Mouse (Mus musculus): ENCODE data around the gene Ugt1a6b.
"Not testable (repeated sequence)": the region's sequence is repeated elsewhere in the genome, so short reads cannot be mapped to it uniquely, and the experiment has no call there.

The Ugt1a6b gene

GRCm38 (mm10) chr1:88224029-88224776 lies 121.2 kb downstream of the Ugt1a6b start:
- DNase-seq (ENCODE audit: low read depth, low spot score) = no peak

- not testable (repeated sequence) for DNase-seq (ENCODE audit: low read depth, low spot score)
Measured at GRCm38 (mm10) chr1:88225301-88225700, 122.2 kb downstream of the Ugt1a6b start.

DNA sequence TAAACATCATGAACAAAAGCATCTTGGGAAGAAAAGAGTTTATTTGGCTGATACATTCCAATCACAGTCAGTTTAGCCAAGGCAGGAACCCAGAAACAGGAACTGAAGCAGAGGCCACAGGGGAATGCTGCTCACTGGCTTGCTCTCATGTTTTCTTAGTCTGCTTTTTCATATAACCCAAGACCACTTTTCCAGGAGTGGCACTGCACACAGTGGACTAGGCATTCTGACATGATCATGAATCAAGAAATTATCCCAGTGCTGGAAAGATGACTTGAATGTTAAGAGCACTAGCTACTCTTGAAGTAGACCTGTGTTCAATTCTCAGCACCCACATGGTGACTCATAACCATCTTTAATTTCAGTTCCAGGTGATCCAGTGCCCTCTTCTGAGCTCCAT lies 122.7 kb downstream of the Ugt1a6b start:
- no peak for DNase-seq (ENCODE audit: low read depth, low spot score)

DNA sequence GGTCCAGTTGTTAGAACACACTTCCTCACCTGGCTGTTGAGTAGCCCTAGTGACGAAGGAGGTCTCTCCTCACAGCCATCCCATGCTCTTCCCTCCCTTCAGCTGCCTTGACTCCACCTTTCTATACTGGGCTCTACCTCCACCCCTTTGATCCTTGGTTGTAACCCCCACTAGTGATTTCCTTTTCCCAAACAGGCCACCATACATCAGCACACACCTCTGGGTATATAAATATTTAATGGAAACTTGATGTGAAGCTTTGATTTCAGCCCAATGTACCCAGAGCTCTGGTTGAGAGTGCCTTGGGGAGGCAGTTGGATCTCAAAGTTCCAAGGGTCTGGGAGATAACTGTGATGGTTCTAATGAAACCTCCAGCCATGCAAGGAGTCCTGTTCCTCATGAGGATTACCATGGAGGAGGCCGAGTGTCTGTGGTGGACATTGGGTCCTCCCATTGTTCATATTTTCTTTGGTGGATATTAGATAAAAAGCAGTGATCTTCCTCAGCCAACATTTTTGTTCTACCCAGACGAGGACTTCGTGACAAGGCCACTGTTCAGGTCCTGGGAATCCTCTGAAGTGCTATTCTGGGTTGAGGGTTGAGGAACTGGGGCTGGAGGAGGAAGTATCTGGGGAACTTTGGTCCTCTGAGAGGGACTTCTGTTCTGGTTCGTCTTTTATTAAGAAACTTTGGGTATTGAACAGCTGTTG lies 123.8 kb downstream of the Ugt1a6b start, which contains the start of gene Mroh2a:
Mroh2a (plus strand) TSS at position 317 of the 710 bp plus-strand sequence.
- no peak for DNase-seq (ENCODE audit: low read depth, low spot score)

DNA sequence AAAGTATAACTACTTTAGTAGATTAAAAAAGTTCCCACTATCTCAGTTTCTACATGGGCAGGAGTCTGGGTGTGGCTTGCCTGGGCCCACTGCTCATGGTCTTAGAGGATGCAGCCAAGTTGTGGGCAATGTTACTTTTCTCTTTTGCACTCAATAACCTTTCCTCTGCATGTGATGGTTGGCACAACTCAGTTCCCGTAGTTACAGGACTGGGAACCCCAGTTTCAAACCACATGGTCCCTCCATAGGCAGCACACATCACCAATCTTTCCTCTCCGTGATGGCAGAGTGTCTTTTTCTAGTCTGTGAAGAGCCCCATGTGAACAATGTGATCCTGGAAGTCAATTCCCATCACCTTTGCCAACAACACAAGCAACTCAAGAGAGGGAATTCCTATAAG lies 124.4 kb downstream of the Ugt1a6b start:
- no peak for DNase-seq (ENCODE audit: low read depth, low spot score)

- DNase-seq (ENCODE audit: low read depth, low spot score) = no peak
Measured at GRCm38 (mm10) chr1:88228121-88228520, 125.1 kb downstream of the Ugt1a6b start.

DNA sequence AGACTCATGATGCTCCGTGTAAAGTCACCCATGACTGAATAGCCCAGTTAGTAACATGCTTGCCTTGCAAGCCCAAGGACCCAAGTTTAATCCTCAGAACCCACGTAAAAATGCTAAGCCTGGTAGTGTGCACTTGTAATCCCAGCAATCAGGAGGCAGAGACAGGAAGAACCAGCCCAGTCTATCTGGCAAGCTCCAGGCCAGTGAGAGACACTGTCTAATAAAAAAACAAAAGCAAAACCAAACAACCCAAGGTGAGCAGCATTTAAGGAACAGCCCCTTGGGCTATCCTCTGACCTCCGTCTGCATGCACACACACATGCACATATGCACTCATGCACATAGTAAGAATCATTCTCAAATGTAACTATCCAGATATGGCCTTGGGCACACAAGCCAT lies 126.5 kb downstream of the Ugt1a6b start:
- no peak for DNase-seq (ENCODE audit: low read depth, low spot score)

DNA sequence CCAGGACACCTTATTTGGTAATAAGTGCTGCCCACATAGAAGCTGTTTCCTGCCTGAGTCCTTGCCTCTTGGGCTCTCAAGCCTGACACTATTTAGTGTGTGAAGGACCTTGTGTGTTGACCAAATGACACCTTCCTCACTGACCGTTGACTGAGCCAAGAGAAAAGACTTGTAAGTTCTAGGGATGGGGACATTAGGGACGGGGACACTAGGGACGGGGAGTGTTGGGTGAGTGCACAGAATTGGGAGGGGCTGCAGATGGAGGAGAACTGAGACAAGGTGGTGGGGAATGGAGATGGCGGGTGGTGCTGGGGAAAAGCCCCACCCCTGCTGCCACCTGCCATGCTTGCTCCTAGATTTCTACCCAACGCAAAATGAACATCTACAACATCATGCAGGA lies 126.9 kb downstream of the Ugt1a6b start:
- no peak for DNase-seq (ENCODE audit: low read depth, low spot score)

- no peak for DNase-seq (ENCODE audit: low read depth, low spot score)
Measured at GRCm38 (mm10) chr1:88230421-88230820, 127.4 kb downstream of the Ugt1a6b start.

DNA sequence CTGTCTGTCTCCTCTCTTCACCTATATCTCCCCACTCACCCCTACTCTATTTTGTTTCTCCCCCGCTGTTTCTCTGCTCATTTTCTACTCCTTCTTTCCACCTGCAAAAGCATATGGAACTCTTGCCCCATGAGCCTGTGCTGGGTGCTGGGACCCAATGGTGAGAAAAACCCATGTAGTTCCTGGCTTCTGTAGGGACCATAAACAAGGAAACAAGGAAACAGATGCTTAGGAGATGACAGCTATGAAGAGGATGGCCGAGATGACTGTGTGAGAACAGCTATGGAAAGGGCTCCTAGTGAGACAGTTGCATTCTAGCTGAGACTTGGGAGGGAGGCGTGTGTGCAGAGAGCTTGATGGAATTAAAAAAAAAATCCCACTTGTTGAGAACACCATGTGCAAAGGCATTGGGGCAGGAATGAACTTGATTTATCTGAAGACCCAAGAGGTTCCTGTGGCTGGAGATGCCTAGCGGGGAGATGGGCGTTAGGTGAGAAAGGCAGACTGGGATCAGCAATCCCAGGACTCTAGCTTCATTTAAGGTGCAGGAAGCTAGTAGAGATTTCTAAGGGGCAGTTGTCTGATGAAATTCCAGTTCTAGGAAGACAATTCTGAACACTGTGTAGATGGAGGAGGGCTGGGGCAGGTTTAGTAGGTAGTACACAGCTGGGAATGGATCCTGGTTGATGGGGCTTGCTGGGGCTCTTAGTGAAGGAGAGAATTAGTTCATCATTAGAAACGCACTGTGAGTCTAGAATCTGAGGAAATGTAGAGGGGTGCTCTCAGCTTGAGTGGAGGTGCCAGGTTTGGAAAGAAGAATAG lies 128.1 kb downstream of the Ugt1a6b start:
- no peak for DNase-seq (ENCODE audit: low read depth, low spot score)

DNA sequence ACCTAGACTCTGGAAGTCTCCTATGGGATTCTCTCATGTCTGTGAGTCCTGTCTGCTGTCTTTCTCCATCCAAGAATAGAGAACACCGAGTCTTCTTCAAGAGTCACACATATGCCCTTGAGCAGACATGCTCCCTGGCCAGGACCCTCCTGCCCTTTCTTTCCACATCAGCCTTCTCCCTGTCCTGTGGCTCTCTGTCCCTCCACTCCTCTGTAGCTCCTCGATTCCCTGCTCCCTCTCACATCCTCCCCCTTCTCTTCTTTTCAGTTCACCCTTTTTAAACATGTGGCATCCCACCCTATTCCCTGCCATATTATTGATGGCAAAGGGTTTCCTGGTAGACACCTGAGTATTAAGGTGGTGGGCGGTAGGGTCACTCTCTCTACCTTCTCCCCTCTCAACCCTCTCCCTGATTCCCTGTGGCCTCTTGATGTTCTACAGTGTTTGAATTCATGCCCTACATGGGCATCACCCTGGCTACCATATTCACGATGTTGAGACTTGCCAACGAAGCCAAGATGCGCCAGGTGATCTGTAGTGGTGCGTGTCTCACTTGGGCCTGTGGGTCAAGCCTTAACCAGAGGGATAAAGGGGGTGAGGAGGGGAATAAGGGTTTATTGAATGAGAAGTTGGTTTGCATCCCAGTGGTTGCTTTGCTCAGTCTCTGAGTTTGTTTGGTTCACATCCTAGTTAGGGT lies 128.9 kb downstream of the Ugt1a6b start:
- DNase-seq (ENCODE audit: low read depth, low spot score) = no peak

DNA sequence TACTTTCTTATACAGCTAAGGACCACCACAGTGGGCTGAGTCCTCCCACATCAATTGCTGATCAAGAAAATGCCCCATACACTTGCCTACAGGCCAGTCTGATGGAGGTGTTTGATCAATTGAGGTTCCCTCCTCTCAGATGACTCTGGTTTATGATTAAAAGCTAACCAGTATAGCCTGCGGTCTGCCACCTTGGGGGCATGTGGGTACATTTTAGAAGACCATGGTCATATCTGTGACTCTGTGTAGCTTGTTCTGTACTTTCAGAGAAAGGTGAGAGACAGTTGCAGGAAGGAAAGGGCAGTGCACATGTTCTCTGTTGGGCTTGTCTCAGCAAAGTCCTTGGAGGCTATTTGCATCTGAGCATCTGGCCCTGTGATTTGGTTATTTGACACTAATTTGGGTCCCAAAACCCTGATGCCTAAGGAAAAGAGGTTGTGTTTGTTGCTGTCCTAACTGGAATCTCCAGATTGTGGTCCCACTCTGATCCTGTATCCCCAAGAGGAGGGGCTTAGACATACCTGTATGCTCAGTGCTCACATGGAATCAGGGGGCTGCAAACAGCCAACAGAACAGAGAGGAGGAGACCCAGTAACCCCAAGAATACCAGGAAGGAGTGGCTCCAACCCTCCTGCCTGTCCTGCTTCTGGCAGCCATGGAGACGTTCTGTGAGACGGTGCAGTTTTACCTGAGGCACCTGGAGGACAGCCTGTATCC lies 129.8 kb downstream of the Ugt1a6b start:
- no peak for DNase-seq (ENCODE audit: low read depth, low spot score)

- no peak for DNase-seq (ENCODE audit: low read depth, low spot score)
Measured at GRCm38 (mm10) chr1:88233421-88234247, 130.6 kb downstream of the Ugt1a6b start.

- DNase-seq (ENCODE audit: low read depth, low spot score) = no peak
Measured at GRCm38 (mm10) chr1:88234248-88234610, 131.2 kb downstream of the Ugt1a6b start.

DNA sequence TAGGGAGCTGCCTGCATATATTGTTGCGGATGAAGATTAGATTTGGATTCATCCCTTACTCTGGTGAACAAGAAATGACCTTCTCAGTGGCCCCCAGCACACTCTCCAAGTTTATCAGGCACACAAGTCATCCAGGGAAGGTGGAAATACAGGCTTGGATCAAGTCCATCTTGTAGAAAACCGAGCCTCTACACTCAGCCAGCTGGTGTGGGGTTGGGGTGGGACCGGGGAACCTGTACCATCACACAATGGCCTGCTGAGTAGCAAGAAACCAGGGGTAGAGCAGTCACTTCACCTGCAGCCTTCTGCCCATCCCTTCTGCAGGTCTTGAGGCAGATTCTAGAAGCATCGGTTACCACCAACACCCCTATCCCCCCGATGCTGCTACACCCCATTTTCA lies 131.6 kb downstream of the Ugt1a6b start:
- no peak for DNase-seq (ENCODE audit: low read depth, low spot score)

DNA sequence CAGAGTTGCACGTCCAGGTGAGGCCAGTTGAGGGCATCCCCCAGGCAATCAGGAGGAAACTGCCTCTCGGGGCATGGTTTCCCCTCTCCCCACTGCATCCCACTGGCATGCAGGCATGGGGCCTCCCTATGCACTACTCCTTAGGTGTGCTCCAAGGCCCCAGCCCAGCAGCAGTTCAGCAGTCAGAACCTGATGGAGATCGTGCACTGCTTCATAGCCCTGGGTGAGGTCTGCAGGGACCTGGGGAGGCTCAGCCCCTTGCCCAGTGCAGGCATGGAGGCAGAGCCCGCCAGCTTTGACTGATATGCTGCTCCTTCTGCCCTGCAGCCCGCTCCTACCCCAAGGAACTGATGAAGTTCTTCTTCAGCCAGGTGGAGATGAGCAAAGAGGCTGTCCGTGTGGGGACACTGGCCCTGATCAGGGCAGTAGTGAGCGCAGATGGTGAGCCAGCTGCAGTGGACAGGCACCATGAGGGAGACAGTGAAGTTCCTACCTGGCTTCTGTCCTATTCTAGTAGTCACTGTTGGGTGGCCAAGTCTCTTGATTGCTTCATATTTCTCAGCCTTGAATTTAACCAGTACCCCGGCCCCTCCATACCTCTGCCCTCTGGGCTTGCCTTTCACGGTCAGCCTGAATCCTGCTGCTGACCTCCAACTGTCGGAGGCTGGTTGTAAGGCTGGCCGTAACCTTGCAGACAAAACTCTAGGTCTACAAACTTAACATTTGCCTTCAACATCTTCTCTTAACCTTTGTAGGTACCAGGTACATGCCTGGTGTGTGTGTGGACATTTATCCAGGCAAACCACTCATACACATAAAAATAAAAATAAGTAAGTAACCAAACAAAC lies 132.2 kb downstream of the Ugt1a6b start:
- DNase-seq (ENCODE audit: low read depth, low spot score) = no peak

GRCm38 (mm10) chr1:88235894-88236415 lies 132.9 kb downstream of the Ugt1a6b start:
- DNase-seq (ENCODE audit: low read depth, low spot score) = no peak

DNA sequence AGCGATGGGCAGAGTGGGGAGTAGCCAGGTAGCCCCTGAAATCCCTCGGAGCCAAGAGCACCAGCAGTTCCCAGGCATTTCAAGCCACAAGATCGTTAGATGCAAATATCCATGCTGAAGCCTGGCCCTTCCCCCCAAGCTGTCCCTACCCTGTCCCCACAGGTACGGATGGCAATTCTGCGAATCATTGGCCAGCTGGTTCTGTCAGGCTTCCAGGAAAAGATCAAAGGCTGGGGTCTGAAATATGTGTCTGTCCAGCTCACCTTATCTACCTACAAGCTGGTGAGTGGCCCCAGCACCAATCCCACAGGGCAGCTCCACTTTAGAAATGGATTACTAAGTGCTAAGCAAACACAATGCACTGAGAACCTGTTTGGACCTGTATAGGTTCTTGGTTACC lies 134.3 kb downstream of the Ugt1a6b start:
- no peak for DNase-seq (ENCODE audit: low read depth, low spot score)

DNA sequence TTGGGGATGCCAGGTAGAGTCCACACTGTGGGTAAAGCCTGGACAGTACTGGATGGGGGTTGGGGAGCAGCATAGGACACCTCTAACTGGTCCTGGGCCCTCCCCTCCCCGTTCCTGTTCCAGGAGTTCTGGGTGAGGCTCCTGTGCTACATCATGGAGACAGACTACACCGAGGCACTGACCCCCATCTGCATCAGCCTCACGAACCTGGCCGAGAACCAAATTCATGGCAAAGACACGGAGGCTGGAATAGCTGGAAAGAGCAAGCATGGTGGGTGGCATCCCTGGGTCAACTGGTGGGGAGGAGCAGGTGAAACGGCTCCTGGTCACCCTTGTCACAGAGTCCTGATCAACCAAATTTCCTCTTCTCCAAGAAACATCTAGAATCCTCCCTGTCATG lies 135.7 kb downstream of the Ugt1a6b start:
- no peak for DNase-seq (ENCODE audit: low read depth, low spot score)

Measured in skeletal muscle tissue, adult 2 months (tissue).